Mouse (Mus musculus) megakaryocyte, embryonic 14.5 days (primary cell): ENCODE measurements around the gene Cul7.

Source experiments
- FLI1 ChIP-seq: IDR thresholded peaks from 2 replicates; pipeline ENCODE4 v1.6.1; 2012; ENCODE audit warnings: low read length, inconsistent platforms, mixed read lengths
- GATA1 ChIP-seq: IDR thresholded peaks from 3 replicates; pipeline ENCODE4 v1.6.1; 2012; ENCODE audit warnings: mixed read lengths, low read length, inconsistent platforms, borderline replicate concordance

- TF ChIP-seq GATA1 (no peak), FLI1 (no peak)
These were observed 11.2 kb downstream of the Cul7 start for GRCm38 (mm10) chr17:46661351-46661750.
